Mouse (Mus musculus): ENCODE measurements around the gene Sult1b1. TPM values are rescaled to one million over a fixed set of nuclear protein-coding genes. Genes with fewer than 3 reads are reported as not detected.

Gene Sult1b1
- total RNA-seq, 2 experiments from 2014 or later: not detected

Other genes starting within 250 kb of the Sult1b1 start
- not detected in 2 replicates for gene Ugt2a3, start 201.0 kb downstream of the Sult1b1 start, total RNA-seq (2014; fragmentation: Nextera tagmentation)
- gene Ugt2a3, start 201.0 kb downstream of the Sult1b1 start, total RNA-seq (2017): not detected in 2 replicates
- gene Ugt2b38, start 114.0 kb downstream of the Sult1b1 start, total RNA-seq (2014; fragmentation: Nextera tagmentation): not detected in 2 replicates
- gene Ugt2b38, start 114.0 kb downstream of the Sult1b1 start, total RNA-seq (2017): not detected in 2 replicates
- gene Ugt2a2, start 55.9 kb downstream of the Sult1b1 start, total RNA-seq (2014; fragmentation: Nextera tagmentation): not detected in 2 replicates
- gene Ugt2a2, start 55.9 kb downstream of the Sult1b1 start, total RNA-seq (2017): not detected in 2 replicates
- gene Gm43638, start 51.4 kb downstream of the Sult1b1 start, total RNA-seq (2014; fragmentation: Nextera tagmentation): not detected in 2 replicates
- not detected in 2 replicates for gene Gm43638, start 51.4 kb downstream of the Sult1b1 start, total RNA-seq (2017)
- gene Ugt2a1, start 47.3 kb downstream of the Sult1b1 start, total RNA-seq (2014; fragmentation: Nextera tagmentation): not detected in 2 replicates
- not detected in 2 replicates for gene Ugt2a1, start 47.3 kb downstream of the Sult1b1 start, total RNA-seq (2017)
- not detected in 2 replicates for gene Sult1d1, start 30.8 kb upstream of the Sult1b1 start, total RNA-seq (2014; fragmentation: Nextera tagmentation)
- gene Sult1d1, start 30.8 kb upstream of the Sult1b1 start, total RNA-seq (2017): not detected in 2 replicates
- not detected in 2 replicates for gene Sult1e1, start 53.4 kb upstream of the Sult1b1 start, total RNA-seq (2014; fragmentation: Nextera tagmentation)
- not detected in 2 replicates for gene Sult1e1, start 53.4 kb upstream of the Sult1b1 start, total RNA-seq (2017)
- gene Csn1s1, start 128.0 kb upstream of the Sult1b1 start, total RNA-seq (2014; fragmentation: Nextera tagmentation): not detected in 2 replicates
- gene Csn1s1, start 128.0 kb upstream of the Sult1b1 start, total RNA-seq (2017): not detected in 2 replicates
- gene Csn2, start 161.4 kb upstream of the Sult1b1 start, total RNA-seq (2014; fragmentation: Nextera tagmentation): not detected in 2 replicates
- gene Csn2, start 161.4 kb upstream of the Sult1b1 start, total RNA-seq (2017): not detected in 2 replicates
- gene Csn1s2a, start 236.4 kb upstream of the Sult1b1 start, total RNA-seq (2014; fragmentation: Nextera tagmentation): not detected in 2 replicates
- not detected in 2 replicates for gene Csn1s2a, start 236.4 kb upstream of the Sult1b1 start, total RNA-seq (2017)